Mouse (Mus musculus): ENCODE data around the gene Arhgef28. TPM values are rescaled to one million over a fixed set of nuclear protein-coding genes. Genes with fewer than 3 reads are reported as not detected.

The Arhgef28 gene
- total and polyA plus RNA-seq, 2 experiments from 2014 or later: 33.9 to 38.7 TPM

DNA sequence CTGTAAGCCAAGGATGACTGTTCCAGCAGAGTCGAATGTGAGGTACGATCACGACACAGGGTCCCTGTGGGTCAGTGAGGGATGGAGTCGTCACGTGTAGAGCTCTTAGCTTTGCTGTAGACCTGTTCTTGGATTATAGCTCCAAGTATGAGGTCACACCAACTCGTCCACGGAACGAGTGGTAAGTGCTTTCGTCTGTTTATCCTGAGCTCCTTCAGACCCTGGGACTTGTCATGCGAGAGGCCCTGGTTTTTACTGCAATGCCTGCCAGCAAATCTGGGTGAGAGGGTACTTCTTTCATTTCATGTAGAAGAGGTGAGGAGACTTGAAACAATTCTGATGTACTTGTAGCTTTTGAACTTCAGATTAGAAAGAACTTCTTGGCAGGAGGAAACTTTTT, 322.6 kb downstream of the Arhgef28 start:
- Histone ChIP-seq H3K9ac (no peak overlapping the region), H3K27ac (ENCODE audit: low read depth, low read length) (no peak overlapping the region), H3K27me3 (ENCODE audit: insufficient read depth, low read length) (no peaks in the 10 kb centered on the region), H3K4me1 (ENCODE audit: insufficient read depth) (peaks cover 9% of the 10 kb centered on the region; the same call in 1 of the 2 replicates), H3K4me3 (ENCODE audit: low read depth, low read length) (no peak overlapping the region), H3K36me3 (ENCODE audit: insufficient read depth) (no peaks in the 10 kb centered on the region), H3K4me2 (ENCODE audit: low read depth) (no peak overlapping the region), H3K9me3 (ENCODE audit: low read length) (no peaks in the 10 kb centered on the region)
- no peak for ATAC-seq
- no peak for DNase-seq
- TF ChIP-seq CTCF (IDR thresholded peaks at IDR 0.05; ENCODE audit: low read depth): no peak
- WGBS: 83% methylated on average over 10 of the region's 10 CpGs

DNA sequence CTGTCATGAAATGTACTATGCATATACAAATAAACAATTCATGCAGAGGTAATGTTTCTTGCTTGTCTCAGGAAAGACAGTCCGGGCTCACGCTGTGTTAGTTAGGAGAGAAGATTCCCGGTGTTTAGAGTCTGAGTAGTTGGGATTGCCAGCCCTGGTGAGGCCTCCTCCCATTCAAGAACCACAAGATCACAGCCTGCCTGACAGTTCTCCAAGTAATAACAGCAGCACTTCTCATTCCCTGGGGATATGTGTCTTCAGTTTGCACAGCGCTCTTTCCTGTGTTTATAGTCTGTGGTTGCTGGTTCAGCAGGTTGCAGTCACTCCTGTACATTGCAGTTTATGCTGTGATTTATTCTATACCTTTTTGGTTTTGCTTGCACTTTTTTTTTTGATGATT, 329.8 kb downstream of the Arhgef28 start:
- H3K4me1 ChIP-seq (ENCODE audit: insufficient read depth): no peaks in the 10 kb centered on the region
- no peak overlapping the region for H3K9ac ChIP-seq
- no peaks in the 10 kb centered on the region for H3K27me3 ChIP-seq (ENCODE audit: insufficient read depth, low read length)
- ATAC-seq (no peak), DNase-seq (no peak)
- no peaks in the 10 kb centered on the region for H3K36me3 ChIP-seq (ENCODE audit: insufficient read depth)
- H3K4me2 ChIP-seq (ENCODE audit: low read depth): no peak overlapping the region
- H3K27ac ChIP-seq (ENCODE audit: low read depth, low read length): no peak overlapping the region
- no peaks in the 10 kb centered on the region for H3K9me3 ChIP-seq (ENCODE audit: low read length)
- H3K4me3 ChIP-seq (ENCODE audit: low read depth, low read length): no peak overlapping the region
- no peak for TF ChIP-seq CTCF (IDR thresholded peaks at IDR 0.05; ENCODE audit: low read depth)
- 71% methylated on average over 4 of the region's 4 CpGs for whole genome bisulfite sequencing

DNA sequence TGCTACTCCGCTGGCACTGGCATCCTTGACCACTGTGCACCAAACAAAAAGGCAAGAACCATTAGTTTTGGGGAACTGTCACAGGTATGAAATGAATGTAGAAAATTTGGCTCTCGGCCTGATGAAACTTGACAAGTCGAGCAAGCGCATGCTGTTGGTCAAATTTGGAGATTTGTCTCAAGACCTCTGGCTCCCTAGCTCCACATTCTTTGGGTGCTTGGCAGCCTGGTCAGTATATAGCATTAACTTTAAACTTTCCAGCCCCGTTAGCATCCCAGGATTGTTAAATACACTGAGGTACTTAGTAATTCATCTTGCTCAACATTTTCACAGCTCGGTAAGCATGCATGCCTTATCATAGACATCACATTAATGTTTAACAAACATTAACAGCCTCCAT, 330.2 kb downstream of the Arhgef28 start:
- H3K4me2 ChIP-seq (ENCODE audit: low read depth): no peak overlapping the region
- 88% methylated on average over 6 of the region's 6 CpGs for WGBS
- no peak overlapping the region for H3K27ac ChIP-seq (ENCODE audit: low read depth, low read length)

DNA sequence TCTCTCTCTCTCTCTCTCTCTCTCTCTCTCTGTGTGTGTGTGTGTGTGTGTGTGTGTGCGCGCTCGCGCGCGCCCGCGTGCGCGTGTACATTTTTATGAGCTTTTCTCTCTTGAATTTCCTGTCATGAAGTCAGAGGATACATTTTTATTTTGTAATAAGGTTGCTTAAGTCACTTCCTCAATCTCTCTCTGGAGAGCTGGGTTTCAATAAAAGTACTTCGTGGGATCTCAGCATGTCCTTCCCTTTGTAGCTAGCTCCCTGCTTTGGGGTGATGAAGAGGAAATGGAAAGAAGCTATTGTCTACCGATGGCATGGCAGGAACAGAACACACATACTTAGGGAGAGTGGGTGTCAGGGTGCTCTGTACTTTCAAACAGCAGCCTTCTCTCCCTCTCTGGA, 336.8 kb downstream of the Arhgef28 start:
- no peak overlapping the region for H3K9ac ChIP-seq
- H3K4me3 ChIP-seq (ENCODE audit: low read depth, low read length): no peak overlapping the region
- WGBS: 87% methylated on average over 12 of the region's 12 CpGs
- DNase-seq: no peak
- H3K27me3 ChIP-seq (ENCODE audit: insufficient read depth, low read length): no peaks in the 10 kb centered on the region
- H3K27ac ChIP-seq (ENCODE audit: low read depth, low read length): no peak overlapping the region
- no peak overlapping the region for H3K4me2 ChIP-seq (ENCODE audit: low read depth)
- TF ChIP-seq CTCF (IDR thresholded peaks at IDR 0.05; ENCODE audit: low read depth): no peak
- H3K36me3 ChIP-seq (ENCODE audit: insufficient read depth): no peaks in the 10 kb centered on the region
- no peak for ATAC-seq
- no peaks in the 10 kb centered on the region for H3K4me1 ChIP-seq (ENCODE audit: insufficient read depth)
- H3K9me3 ChIP-seq (ENCODE audit: low read length): no peaks in the 10 kb centered on the region

More for the DNA sequence above, 330.2 kb downstream of the Arhgef28 start:
- Histone ChIP-seq H3K9me3 (ENCODE audit: low read length) (no peaks in the 10 kb centered on the region), H3K4me3 (ENCODE audit: low read depth, low read length) (no peak overlapping the region), H3K4me1 (ENCODE audit: insufficient read depth) (no peaks in the 10 kb centered on the region), H3K36me3 (ENCODE audit: insufficient read depth) (no peaks in the 10 kb centered on the region), H3K9ac (no peak overlapping the region), H3K27me3 (ENCODE audit: insufficient read depth, low read length) (no peaks in the 10 kb centered on the region)
- DNase-seq (no peak), ATAC-seq (no peak)
- no peak for TF ChIP-seq CTCF (IDR thresholded peaks at IDR 0.05; ENCODE audit: low read depth)

DNA sequence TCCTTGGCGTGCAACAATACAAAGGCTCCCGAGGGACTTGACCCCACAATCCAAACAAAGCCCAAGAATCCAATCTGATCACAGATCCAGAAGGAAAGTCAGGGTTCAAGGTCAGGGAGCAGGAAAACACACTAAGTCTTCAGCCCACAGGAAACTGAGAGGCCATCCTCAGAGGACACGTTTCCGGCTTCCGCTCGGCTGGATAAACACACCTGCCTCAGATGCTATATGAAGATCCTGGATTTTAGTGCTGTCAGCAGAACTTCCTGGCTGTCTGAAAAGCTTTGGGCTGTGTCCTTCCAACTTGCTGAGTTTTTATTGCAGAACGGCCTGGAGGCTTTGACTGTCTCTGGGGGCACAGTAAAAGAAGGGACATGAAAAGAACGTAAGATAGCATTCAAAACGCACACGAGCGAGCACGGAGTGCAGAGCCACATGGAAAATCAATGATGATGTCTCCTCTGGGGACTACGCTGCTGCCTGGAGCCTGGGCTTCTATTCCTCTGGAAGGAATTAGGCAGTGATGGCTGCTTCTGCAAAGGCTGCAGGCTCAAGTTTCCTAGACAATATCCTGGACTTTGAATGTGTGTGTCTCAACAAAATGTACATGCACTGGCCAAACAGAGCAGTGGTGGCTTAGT, 338.8 kb downstream of the Arhgef28 start:
- H3K9ac ChIP-seq: no peak overlapping the region

DNA sequence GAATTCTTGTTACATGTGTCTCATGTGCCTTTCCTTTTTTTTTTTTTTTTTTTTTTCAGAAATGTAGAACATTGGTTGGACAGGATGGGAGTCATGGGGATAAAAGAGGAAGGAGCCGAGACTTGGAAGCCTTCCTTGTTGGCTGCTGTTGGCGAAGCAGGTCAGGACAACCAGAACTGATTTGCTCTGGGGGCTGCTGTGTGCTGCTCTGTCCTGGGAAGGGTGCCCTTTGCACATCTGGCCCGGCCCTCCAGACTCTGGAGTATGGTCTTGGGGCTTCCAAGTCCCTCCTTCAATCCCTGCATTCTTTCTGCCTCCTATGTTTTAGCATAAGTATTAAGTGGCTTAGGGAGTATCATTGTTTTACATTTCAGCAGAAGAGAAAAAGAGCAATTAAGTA, 347.2 kb downstream of the Arhgef28 start:
- H3K4me2 ChIP-seq (ENCODE audit: low read depth): no peak overlapping the region
- no peak overlapping the region for H3K9ac ChIP-seq
- H3K4me1 ChIP-seq (ENCODE audit: insufficient read depth): no peaks in the 10 kb centered on the region
- no peak for DNase-seq
- no peak for TF ChIP-seq CTCF (IDR thresholded peaks at IDR 0.05; ENCODE audit: low read depth)
- no peak overlapping the region for H3K27ac ChIP-seq (ENCODE audit: low read depth, low read length)
- H3K4me3 ChIP-seq (ENCODE audit: low read depth, low read length): no peak overlapping the region
- no peaks in the 10 kb centered on the region for H3K27me3 ChIP-seq (ENCODE audit: insufficient read depth, low read length)
- 91% methylated on average over 3 of the region's 3 CpGs for WGBS
- ATAC-seq: no peak
- H3K9me3 ChIP-seq (ENCODE audit: low read length): no peaks in the 10 kb centered on the region
- H3K36me3 ChIP-seq (ENCODE audit: insufficient read depth): no peaks in the 10 kb centered on the region

More for the DNA sequence above, 338.8 kb downstream of the Arhgef28 start:
- Histone ChIP-seq H3K4me2 (ENCODE audit: low read depth) (no peak overlapping the region), H3K36me3 (ENCODE audit: insufficient read depth) (no peaks in the 10 kb centered on the region), H3K4me3 (ENCODE audit: low read depth, low read length) (no peak overlapping the region), H3K27me3 (ENCODE audit: insufficient read depth, low read length) (no peaks in the 10 kb centered on the region), H3K9me3 (ENCODE audit: low read length) (no peaks in the 10 kb centered on the region), H3K4me1 (ENCODE audit: insufficient read depth) (no peaks in the 10 kb centered on the region), H3K27ac (ENCODE audit: low read depth, low read length) (no peak overlapping the region)
- ATAC-seq: no peak
- TF ChIP-seq CTCF (IDR thresholded peaks at IDR 0.05; ENCODE audit: low read depth): no peak
- 74% methylated on average over 13 of the region's 13 CpGs for WGBS
- no peak for DNase-seq

DNA sequence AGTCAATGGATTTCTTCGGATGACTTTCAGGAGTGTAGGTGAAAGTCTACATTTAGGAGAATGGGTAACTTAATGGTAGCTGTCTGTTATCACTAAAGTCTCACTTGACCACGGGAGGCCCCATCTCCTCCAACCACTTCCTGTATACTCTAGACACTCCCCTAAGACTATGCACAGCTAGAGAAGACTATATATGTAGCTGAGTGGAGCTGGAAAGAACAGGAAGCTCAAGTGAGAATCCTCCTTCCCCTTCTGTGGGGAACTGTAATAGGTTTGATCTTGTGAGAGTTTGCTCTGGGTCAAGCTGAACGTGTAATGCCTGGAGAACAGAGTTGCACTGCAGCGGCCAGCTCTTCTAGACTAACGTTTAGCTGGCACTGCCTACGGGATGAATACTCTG, 348.4 kb downstream of the Arhgef28 start:
- H3K27ac ChIP-seq (ENCODE audit: low read depth, low read length): no peak overlapping the region
- no peak for ATAC-seq
- no peak overlapping the region for H3K4me2 ChIP-seq (ENCODE audit: low read depth)
- no peaks in the 10 kb centered on the region for H3K4me1 ChIP-seq (ENCODE audit: insufficient read depth)
- no peak for DNase-seq
- no peaks in the 10 kb centered on the region for H3K27me3 ChIP-seq (ENCODE audit: insufficient read depth, low read length)
- 85% methylated on average over 6 of the region's 6 CpGs for WGBS
- TF ChIP-seq CTCF (IDR thresholded peaks at IDR 0.05; ENCODE audit: low read depth): no peak
- no peak overlapping the region for H3K9ac ChIP-seq
- H3K4me3 ChIP-seq (ENCODE audit: low read depth, low read length): no peak overlapping the region
- no peaks in the 10 kb centered on the region for H3K36me3 ChIP-seq (ENCODE audit: insufficient read depth)
- H3K9me3 ChIP-seq (ENCODE audit: low read length): no peaks in the 10 kb centered on the region

All from forebrain, postnatal 0 days (tissue).